Mouse (Mus musculus) kidney, adult 9 months (tissue): ENCODE measurements around the gene Jchain.

ENCODE experiments used
- DNase-seq: peaks from one replicate; pipeline ENCODE4 v3.0.0; 2022

Gene Jchain

DNA sequence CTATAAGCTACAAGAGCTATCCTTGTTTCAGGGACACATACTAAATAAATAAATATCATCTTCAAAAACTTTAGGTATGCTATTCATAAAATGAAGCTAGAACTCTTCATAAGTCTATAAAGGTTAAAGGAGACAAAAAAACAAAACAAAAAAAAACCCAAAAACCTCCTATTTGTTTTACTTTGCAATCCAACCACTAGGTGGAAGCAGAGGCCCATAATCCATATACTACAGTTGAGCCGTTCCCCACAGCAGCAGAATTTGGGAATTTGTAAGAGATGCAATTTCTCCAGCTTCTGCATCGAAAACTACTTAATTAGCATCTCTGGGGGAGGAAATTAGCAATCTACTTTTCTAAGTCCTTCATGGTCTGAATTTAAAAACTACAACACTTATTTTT is 8.5 kb downstream of the Jchain start:
- peak; percentile 52 for DNase-seq

DNA sequence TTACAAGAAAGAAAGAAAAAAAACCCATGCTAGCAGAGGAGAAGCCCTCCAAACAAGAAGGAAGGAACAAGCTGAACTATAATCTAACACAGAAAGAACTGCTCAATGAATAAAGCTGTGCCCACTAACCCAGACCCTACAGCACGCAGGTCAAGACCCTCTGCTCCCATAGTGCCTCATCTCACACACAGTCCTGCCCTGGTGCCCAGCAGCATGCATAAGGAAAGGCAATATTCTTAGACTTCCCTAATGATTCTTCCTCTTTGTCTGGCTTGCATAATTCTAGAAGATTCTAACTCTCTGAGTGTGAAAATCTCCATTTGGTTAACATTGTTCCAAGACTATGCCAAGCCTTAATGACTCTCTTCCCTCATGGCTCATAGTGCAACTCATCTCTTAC is 18.7 kb downstream of the Jchain start:
- no peak for DNase-seq

DNA sequence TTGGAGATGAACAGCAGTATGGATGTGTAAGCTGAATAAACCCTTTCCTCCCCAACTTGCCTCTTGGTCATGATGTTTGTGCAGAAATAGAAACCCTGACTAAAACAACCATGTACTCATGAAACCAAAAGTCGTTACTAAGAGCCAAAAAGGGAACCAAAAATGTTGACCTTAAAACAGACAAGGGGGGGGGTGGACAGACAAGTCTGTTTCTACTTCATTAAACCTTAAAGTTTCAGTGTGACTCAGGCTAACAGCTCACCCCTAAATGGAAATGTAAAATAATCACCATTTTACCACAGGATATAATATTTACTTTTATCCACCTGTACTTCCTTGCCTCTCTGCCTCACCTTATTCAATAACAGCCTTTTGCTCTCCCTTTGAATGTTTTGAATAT is 19.1 kb downstream of the Jchain start:
- DNase-seq, result no peak

DNA sequence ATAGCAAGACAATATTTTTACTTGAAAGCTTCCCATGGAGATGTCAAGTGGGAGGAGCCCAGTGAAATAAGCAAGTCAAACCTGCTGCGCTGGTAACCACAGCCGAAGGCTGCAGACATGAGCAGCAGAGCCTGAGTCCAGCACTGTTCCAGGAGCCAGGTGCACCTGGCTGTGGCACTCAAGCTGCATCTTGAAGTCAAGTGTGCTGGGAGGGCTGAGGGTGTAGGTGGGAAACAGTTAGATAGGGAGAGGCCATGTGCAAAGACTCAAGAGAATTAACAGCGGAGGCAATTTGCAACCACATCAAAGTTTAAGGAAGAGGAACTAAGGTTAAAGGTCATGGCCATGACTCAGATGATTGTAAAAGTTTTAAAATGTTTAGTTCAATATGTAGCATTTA is 27.9 kb downstream of the Jchain start:
- DNase-seq, result no peak

DNA sequence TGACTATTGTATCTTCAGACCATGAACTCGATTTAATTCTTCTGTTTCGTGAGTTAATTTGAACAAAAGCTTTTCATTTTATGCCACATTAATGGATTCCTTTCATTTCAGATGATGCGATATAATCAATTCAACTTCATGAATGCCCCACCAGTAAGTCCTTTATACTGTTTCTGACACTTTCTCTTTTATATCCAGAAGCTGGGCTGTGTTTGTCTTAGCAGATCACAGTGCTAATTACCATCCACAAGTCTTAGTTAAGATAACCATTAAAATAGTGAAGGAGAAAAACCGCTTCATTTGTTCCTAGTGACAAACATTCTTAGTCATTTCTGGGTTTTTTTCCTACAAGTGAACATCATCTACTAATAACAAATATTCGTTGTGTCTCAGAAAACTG is 36.6 kb downstream of the Jchain start:
- no peak for DNase-seq

DNA sequence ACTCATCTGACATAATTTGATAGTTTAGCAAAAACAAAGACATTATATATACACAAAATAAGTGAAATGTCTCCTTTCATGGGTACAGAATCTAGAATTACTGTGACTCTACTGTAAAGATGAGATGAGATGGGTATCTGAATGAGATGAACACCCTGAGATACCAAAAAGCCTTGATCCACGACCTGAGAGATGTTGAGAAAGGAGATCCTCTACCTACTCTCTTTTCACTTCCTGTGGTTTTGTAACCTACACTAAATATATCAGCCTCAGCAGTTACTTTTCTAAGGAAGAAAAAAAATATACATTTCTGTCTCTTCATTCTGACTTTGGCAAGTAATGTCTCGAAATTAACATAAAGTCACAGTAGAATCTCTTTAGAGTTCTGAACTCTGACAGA is 38.7 kb downstream of the Jchain start:
- no peak for DNase-seq

DNA sequence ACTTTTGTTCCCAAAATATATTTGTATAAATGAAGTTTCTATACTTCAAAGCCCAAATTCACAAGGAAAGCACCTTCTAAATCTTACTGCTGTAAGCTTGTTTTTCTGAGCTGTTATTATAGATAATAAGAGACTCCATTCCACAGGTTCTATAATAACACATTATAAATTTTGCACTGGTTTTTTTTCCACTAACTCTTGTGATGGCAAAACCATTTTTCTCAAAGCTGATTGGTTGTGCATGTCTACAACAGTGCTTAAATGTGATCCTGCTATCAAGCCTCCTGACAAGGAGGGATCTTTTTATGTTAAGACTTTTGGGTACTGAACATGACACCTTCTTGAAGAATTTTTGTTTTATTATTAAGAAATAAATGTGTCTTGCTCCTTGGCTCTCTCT is 40.0 kb downstream of the Jchain start, which contains the start of gene Enam:
Gene Enam, plus strand, starts transcription at position 301 of the 400 bp plus-strand sequence.
- DNase-seq, result no peak
